Mouse (Mus musculus) brain, adult 10 weeks (tissue): Measurements from ENCODE around the gene Prss40. TPM values are rescaled to one million over a fixed set of nuclear protein-coding genes. Genes with fewer than 3 reads are reported as not detected.

Experiments
- polyA plus RNA-seq: library from polyadenylated mRNA; stranded (reverse); fragments of 350-450 nt; fragmentation: Illumina TruSeq; extraction: RNeasy Lipid Tissue Mini Kit (QIAGEN cat#74804); gene quantifications from one replicate; pipeline ENCODE4 v1.2.3, GENCODE M21; 2015; ENCODE audit warnings: low read depth, low replicate concordance

The Prss40 gene
- not detected for polyA plus RNA-seq

DNA sequence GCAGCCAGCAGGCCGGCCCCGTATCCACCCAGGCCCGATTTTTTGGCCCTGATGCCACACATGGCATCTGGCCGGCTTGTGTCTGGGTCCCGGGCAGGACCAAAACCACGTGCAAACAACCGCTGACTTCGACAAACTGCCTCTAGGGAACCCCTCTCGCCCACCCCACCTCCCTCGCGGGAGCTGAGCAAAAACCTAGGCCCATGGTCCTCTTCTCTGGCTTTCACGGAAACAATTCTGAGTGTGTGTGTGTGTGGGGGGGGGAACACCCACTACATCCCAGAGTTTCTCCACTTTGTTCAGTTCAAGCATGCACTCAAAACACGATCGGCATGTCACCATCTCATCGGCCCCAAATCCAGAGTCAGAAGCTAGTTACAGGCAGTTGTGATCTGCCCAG is at the start of gene Prss40:
TSS of gene Prss40 (minus strand) at position 101 of the 400 bp plus-strand sequence.

DNA sequence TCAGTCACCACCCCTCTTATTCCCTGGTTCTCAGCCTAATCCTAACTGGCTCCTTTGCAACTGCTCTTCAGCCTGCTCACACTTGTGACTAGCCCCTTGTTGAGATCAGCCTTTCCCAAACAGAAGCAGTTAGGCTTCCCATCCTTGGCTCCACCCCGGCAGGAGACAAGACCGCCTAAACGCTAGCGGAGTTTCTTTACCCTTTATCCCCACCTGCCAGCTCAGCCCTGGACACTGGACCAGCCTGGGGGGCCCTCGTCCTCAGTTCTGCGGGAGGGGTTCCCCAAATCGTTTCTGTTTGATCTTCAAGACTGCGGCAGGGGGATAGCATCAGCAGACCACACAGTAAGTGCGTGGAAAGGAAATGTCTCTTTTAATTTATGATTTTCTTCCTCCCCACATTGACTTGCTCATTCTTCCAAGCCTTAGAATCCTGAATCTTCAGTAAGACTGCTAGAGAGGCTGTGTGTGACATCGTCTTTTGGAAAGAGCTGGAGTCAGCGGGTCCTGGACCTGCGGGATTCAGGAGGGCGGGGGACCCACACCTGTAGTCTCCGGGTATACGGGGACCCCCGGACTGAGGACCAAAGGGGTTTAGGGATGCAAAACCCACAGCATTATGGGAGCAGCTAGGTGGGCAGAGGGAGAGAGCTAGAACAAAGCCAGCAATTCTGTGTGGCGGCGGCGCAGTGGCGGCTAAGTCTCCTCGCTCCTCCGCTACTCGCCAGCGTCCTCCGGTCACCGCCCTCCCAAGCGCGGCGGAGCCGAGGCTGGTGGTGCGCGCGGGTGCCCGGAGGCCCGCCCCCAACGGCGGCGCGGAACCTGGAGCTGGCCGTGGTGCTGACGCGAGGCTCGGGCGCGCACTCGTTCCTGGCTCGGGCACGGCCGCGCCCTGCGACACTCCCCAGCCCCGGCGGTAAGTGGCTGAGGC is 18.4 kb upstream of the Prss40 start, which contains the start of gene Amer3:
TSS of gene Amer3 (plus strand) at position 807 of the 931 bp plus-strand sequence.

DNA sequence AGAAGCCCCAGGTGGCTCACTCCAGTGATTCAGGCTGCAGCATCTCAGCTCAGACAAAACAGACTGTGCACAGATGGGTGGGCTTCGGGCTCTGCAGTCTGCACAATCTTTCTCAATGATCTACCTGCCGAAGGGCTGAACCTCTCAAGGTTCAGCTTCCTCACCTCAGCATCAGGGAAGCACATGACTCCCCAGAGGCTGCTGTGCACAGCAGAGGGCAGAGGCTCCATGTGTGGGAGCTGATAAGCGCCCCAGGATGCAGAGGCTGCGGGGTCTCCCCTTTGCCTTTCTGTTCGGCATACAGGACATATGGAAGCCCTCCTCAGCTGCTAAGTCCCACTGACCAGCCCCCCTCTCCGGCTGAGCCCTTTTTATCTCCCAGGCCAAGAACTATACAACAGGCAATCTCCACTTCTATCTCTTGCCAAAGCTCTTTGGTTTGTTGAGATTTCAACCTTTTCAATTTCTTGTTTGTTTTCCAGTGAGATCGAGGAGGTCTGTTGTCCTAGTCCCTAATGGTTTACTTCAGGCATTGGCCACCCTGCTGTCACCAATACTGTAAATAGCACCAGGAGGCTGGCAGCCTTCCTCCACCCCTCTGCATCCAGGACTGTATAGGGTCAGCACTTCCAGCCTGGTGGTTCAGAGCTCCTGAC is 25.6 kb downstream of the Prss40 start, which contains the start of gene Cfc1:
TSS of gene Cfc1 (plus strand) at position 606 of the 656 bp plus-strand sequence.

Other genes starting within 250 kb of the Prss40 start
- gene Ccdc115, start 121.3 kb downstream of the Prss40 start, polyA plus RNA-seq: 25.3 TPM
- 28.8 TPM for gene Imp4, start 121.1 kb downstream of the Prss40 start, polyA plus RNA-seq
- gene Ptpn18, start 101.2 kb downstream of the Prss40 start, polyA plus RNA-seq: 5.8 TPM
- not detected for gene Prss39, start 62.5 kb downstream of the Prss40 start, polyA plus RNA-seq
- not detected for gene Cfc1, start 25.3 kb downstream of the Prss40 start, polyA plus RNA-seq
- 17.1 TPM for gene Amer3, start 18.7 kb upstream of the Prss40 start, polyA plus RNA-seq